ENCODE assay signal across 8 mouse cellular contexts in genomic region chr2:166097443-166098291, GRCm38 (mm10). TPM values are rescaled to one million over a fixed set of nuclear protein-coding genes. Genes with fewer than 3 reads are reported as not detected.
DNase-seq lines count a peak whose midpoint lies in the region; ATAC-seq and TF ChIP-seq lines count a peak whose summit lies in the region.

No protein-coding gene starts in this region.

- H3K27ac ChIP-seq in thymus, adult 2 months (ENCODE audit: control insufficient read depth, insufficient read depth, low read length): no peak overlapping the region

- no peaks in the 10 kb centered on the region; the same call in 1 of the 2 replicates for H3K4me1 ChIP-seq in thymus, adult 2 months (replicated peaks; ENCODE audit: control insufficient read depth, insufficient read depth, low read length)

- no peak overlapping the region for H3K4me3 ChIP-seq in thymus, adult 2 months (ENCODE audit: control insufficient read depth, insufficient read depth, low read length)

- TF ChIP-seq POLR2A in thymus, adult 2 months (IDR thresholded peaks at IDR 0.05; ENCODE audit: control insufficient read depth, extremely low read depth, insufficient read depth, low read length, poor library complexity): no peak

- DNase-seq in cerebellum, adult 8-10 months: peak; percentile 11
- DNase-seq in cerebellum, adult 18-20 months: no peak
- peak; percentile 35 for DNase-seq in thymus, adult 2 months
- DNase-seq in thymus, postnatal 36 days: no peak
- DNase-seq in heart, postnatal 4 days: peak; percentile 50
- peak; percentile 57 for DNase-seq in lung, postnatal 10 days
- DNase-seq in frontal cortex, postnatal 10 days (ENCODE audit: low spot score in 2 of 2): no peak

- H3K27me3 ChIP-seq in thymus, adult 2 months (ENCODE audit: control insufficient read depth, insufficient read depth, low read length): no peaks in the 10 kb centered on the region

- TF ChIP-seq CTCF in thymus, adult 2 months (IDR thresholded peaks at IDR 0.05; ENCODE audit: borderline replicate concordance, control insufficient read depth, extremely low read depth, insufficient read depth, low read length, poor library complexity): peak; percentile 33; the same call in 1 of the 2 replicates

- WGBS in thymus, adult 2 months: 79% methylated on average over 18 of the region's 18 CpGs

- no peak for ATAC-seq in erythroblast, adult 5-6 weeks (replicated peaks; ENCODE audit: low FRiP score, poor library complexity, severe bottlenecking)

- H3K36me3 ChIP-seq in thymus, adult 2 months (ENCODE audit: control insufficient read depth, insufficient read depth, low read length): no peaks in the 10 kb centered on the region

RNA-seq across cellular contexts. Expression of gene Sulf2, which starts 57.8 kb away (rescaled TPM):
- 19.3 and 24.3 TPM in 2 replicates for polyA plus RNA-seq in thymus, adult 2 months (2012; rRNA removed)
- 100 to 1,000 TPM; 124 to 129 TPM for total RNA-seq in heart, postnatal 4 days (2021)
- 2.5 and 5.4 TPM in 2 replicates for total RNA-seq in erythroblast, adult 5-6 weeks (2015; ENCODE audit: low replicate concordance)
- 1.1 and 6.0 TPM in 2 replicates for total RNA-seq in erythroblast, adult 5-6 weeks (2017; ENCODE audit: low replicate concordance)

Comparison
In these comparisons a context has a peak if more than half of its experiments do, and no peak if none do; other contexts are left out.
1. DNase-seq: peak in cerebellum, adult 8-10 months (single experiment), thymus, adult 2 months (single experiment), heart, postnatal 4 days (single experiment) and lung, postnatal 10 days (single experiment); none in cerebellum, adult 18-20 months (0 of 2), thymus, postnatal 36 days (0 of 2) and frontal cortex, postnatal 10 days (0 of 2).
2. RNA of gene Sulf2, which starts 57.8 kb away (total RNA-seq): 124 to 129 TPM in heart, postnatal 4 days; 1.1 to 6.0 TPM in erythroblast, adult 5-6 weeks; every median in the first group is over 10 times any median in the second.